Mouse (Mus musculus): Measurements from ENCODE around the gene Ptpn23. TPM values are rescaled to one million over a fixed set of nuclear protein-coding genes. Genes with fewer than 3 reads are reported as not detected.

Ptpn23 gene
- total RNA-seq, 2 experiments from 2014 or later, result 48.5 to 65.7 TPM

DNA sequence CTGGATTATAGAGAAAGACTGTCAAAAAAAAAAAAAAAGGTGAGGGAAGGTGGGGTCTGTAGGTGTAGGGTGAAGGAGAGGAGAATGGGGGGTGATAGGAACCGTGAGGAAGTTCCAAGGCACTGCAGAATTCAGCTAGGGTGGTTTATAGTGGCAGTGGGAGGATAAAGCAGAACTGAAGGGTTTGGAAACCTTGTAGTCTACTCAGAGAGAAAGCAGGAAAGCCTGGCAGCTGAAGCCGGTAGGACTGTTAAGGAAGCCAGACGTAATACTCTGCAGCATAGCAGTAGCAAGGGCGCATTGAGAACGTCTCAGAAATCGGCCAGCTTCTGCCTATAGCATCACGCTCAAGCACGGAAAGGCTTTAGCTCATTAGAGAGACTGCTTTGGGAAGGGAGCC, 66.0 kb downstream of the Ptpn23 start:
- intact Hi-C loops (cut with DNase I), result no loop called here
- peak; percentile 12 to 16 for DNase-seq (ENCODE audit: low spot score in 2 of 2)

- DNase-seq (ENCODE audit: low spot score in 2 of 2), result no peak
- intact Hi-C loops (cut with DNase I), result no loop called here
Measured at GRCm38 (mm10) chr9:110340037-110340750, 67.8 kb downstream of the Ptpn23 start.

Other genes with a start within 250 kb of the Ptpn23 start
- gene Cspg5, start 164.4 kb downstream of the Ptpn23 start, total RNA-seq (2021), result 100 to 1,000 TPM; 363 to 430 TPM
- 10 to 100 TPM; 11.1 to 12.7 TPM for gene Elp6, start 103.0 kb downstream of the Ptpn23 start, total RNA-seq (2021)
- 100 to 1,000 TPM in 1 of 2 experiments, 10 to 100 TPM in 1; 97.2 to 100 TPM for gene Scap, start 74.9 kb downstream of the Ptpn23 start, total RNA-seq (2021)
- gene Ngp, start 11.5 kb upstream of the Ptpn23 start, total RNA-seq (2021), result under 1 TPM in 1 of 2 experiments, not detected in 1; 0.34 TPM
- gene Klhl18, start 68.5 kb upstream of the Ptpn23 start, total RNA-seq (2021), result 10 to 100 TPM; 26.9 to 28.6 TPM
- 1 to 10 TPM; 3.2 to 3.9 TPM for gene Kif9, start 68.7 kb upstream of the Ptpn23 start, total RNA-seq (2021)
- 10 to 100 TPM; 66.6 to 81.9 TPM for gene Setd2, start 124.4 kb upstream of the Ptpn23 start, total RNA-seq (2021)
- 1 to 10 TPM; 2.2 TPM for gene Nradd, start 216.2 kb upstream of the Ptpn23 start, total RNA-seq (2021)
- 10 to 100 TPM in 1 of 2 experiments, 1 to 10 TPM in 1; 7.8 to 13.5 TPM for gene Nbeal2, start 245.9 kb upstream of the Ptpn23 start, total RNA-seq (2021)
- gene Ccdc12, start 248.3 kb upstream of the Ptpn23 start, total RNA-seq (2021), result 10 to 100 TPM; 56.1 to 60.8 TPM